Mouse (Mus musculus): ENCODE data around the gene Kcnj6.
A peak's percentile ranks its signal among the peaks of the same experiment; 100 is the strongest.

The Kcnj6 gene

DNA sequence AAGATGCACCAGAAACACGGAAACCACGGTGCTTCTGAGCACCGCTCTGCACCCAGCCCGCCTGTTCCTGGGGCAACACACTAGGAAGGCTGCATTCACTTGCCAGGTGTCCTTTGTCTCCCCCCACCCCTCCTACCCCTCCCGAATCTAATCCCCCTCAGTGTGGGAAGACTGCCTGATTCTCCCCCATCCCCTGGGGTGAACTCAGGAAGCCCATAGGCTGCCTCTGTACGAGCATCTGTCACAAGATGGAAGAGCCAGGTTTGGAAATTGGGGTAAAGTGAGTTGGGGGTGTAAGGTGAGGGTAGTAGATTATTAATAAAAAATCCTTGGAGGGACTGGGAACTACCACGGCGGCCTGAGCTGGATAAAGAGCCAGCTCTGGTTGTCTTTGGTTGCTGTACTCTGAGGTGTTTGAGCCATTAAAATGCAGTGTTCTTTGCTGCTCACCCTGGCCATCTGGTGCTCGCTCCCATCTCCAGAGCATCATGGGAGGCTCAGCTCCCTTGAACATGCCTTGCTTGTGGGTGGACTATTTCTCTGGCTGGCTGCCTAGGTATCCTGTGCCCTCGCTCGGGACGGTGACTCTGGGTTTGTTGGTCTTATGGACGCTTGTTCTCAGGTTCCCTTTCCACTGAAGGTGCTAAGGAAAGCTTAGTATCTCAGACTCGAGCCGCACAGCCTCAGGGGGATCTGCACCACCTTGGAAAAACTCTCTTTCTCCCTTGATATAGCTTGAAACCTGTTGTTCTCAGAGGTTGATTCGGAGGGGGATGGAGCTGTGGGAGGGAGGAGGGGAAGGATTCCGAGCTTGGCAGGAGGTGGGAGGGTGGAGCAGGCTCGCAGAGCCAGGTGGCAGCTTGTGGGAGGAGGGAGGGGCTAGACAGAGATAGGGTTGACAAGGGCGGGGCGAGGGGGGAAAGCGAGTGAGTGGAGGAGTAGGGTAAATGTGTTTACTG, 65.9 kb downstream of the Kcnj6 start:
- DNase-seq (ENCODE audit: low spot score) = peak; percentile 14

DNA sequence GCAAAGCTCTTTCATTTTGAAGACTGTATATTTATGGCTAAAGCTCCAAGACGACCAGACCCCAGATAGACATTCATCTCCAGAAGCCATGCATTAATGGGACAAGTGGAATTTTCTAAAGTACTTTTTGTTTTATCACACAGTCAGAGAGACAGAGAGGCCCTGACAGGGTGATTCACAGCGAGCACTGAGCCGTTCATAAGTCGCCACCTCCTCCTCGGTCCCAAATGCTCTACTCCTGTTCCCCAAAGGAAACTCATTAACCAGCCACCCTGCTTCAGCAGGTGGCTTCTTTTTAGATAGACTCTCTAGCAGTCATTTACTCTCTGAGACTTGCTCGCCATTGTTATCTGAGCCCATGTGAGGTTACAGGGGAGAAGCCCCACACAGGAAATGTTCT, 72.1 kb downstream of the Kcnj6 start:
- no peak for DNase-seq (ENCODE audit: low spot score)

DNA sequence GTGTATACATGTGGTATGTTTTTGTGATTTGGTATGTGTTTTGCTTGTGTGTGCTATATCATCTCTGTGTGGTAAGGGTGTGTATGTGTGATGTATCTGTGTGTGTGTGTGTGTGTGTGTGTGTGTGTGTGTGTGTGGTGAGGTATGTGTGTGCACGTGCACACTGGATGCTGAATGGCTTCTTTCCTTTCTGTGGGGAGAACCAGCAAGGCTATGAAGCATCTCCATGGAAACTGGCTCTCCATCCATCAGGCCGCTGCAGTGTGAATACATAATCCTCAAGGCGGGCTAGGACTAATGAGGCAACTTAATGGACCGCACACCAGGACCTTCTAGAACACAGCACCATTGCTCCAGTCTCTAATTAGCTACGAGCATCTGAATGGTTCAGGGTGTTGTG, 78.3 kb downstream of the Kcnj6 start:
- no peak for DNase-seq (ENCODE audit: low spot score)

DNA sequence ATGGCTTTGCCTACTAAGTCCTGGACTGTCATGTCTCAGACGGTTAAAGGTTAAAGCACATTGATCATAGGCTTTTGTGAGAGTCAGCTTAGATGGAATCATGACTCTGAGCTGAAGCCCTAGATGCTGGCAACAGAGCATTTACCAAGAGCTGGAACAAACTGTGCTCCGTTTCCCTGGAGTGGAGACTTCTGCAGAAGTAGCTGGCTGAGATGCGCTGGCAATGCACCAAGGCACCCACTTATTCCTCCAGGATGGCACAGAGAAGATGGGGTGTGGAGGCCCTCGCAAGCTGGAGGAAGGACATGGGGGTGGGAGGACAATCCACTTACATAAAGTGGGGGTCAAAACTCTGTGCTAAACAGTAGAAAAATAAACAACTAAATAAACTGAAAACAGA, 91.5 kb downstream of the Kcnj6 start:
- no peak for DNase-seq (ENCODE audit: low spot score)

DNA sequence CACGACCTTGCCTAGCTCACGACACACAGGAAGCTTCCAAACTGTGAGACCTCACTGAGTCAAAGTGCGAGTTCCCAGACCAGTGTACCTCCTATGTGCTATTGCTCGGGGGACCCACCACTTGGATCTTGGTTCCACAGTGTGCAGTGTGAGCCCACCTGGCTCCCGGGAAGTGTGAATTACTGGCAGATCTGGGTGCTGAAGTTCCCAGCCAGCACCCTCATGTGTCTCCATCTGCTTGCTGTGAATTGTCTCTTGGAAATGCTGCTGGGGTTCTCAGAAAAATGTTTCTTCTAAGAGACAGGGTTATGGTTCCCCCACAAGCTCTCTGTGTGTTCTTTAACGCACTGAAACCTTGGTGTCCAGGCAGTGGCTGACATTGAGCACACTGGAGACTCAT, 98.7 kb downstream of the Kcnj6 start:
- no peak for DNase-seq (ENCODE audit: low spot score)

GRCm38 (mm10) chr16:94892162-94892650, 105.3 kb downstream of the Kcnj6 start:
- DNase-seq (ENCODE audit: low spot score) = no peak

GRCm38 (mm10) chr16:94890581-94890980, 106.9 kb downstream of the Kcnj6 start:
- DNase-seq (ENCODE audit: low spot score) = no peak

- DNase-seq (ENCODE audit: low spot score) = no peak
These were observed 107.4 kb downstream of the Kcnj6 start for GRCm38 (mm10) chr16:94890056-94890455.

- no peak for DNase-seq (ENCODE audit: low spot score)
These were observed 108.9 kb downstream of the Kcnj6 start for GRCm38 (mm10) chr16:94888554-94888953.

- no peak for DNase-seq (ENCODE audit: low spot score)
These were observed 111.1 kb downstream of the Kcnj6 start for GRCm38 (mm10) chr16:94886398-94886797.

DNA sequence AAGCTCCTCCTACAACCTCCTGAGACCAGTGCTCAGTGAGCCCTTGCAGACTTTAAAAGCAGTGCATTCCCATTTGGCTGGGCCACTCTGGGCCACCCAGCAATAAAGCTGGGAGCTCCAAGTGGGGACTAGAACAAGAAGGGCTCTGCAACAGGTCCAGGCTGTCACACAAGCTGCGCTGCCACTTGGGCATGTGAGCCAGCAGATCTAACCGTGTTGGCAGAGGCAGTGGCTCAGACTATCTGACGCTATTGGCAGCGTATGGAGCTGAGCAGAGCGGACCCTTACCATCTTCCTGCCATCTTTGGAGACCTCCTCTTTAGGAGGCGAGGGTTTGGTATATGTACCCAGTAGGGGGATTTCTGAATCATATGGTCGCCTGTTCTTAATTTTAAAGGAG, 112.4 kb downstream of the Kcnj6 start:
- no peak for DNase-seq (ENCODE audit: low spot score)

GRCm38 (mm10) chr16:94883909-94884308, 113.6 kb downstream of the Kcnj6 start:
- DNase-seq (ENCODE audit: low spot score) = no peak

DNA sequence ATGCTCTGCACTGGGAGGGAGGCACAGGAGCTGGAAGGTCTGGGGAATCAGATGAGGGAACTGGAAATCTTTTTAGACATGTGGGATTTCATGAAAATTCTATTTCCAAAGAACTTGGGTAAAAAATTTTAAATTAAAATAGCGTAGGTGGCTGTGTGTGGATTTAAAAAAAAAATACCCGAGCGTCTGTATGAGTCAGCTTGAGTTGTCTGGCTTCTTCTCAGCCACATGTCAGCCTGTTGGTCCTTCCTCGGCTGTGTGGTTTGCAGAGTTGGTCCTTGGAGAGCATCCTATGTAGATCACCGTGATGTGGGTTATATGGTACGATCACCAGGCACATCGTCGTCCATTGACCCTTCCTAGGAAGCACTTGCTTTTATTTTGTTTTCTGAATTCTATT, 114.3 kb downstream of the Kcnj6 start:
- DNase-seq (ENCODE audit: low spot score) = no peak

DNA sequence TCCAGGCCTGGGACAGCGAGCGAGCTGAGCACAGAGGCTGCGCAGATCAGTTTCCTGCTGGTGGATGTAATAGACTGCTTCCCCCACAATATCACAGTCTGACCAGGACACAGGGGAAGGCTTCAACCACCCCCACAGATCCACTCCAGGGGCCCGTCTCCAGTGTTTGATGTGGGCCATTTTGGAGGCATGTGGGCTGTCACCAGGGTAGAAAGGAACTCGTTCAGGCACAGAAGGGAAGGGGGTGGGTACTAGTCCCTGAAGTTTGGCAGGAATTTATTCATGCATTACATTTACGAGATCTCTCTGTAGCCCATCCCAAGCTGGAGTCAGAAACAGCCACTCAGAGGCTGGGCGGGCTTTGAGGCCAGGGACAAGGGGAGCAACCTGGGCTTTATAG, 115.4 kb downstream of the Kcnj6 start:
- no peak for DNase-seq (ENCODE audit: low spot score)

DNA sequence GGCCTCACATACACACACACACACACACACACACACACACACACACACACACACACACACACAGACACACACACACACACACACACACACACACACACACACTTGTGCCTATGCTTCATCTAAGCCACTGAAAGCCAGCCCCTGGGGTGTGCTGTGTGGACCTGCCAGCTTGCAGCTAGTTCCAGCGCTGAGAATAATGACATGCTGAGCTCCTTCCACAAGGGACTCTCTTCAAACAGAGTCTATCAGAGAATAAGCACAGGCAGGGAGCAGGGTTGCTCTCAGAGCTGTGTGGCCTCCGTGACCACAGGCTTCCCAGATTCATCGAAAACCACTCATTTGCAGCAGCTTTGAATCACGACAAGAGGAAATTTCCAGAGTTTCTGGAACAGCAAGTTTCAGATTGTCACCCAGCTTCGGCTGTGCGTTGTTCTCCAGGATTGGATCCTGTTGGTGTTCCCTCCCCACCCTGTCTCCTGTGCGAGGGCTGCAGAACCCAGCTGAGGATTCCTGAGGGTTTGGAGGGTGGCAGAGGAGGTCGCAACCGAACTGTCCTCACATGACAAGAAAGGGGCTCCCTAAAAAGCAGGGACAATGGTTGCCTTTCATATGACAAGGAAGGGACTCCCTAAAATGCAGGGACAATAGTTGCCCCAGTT, 124.8 kb downstream of the Kcnj6 start:
- no peak for DNase-seq (ENCODE audit: low spot score)

DNA sequence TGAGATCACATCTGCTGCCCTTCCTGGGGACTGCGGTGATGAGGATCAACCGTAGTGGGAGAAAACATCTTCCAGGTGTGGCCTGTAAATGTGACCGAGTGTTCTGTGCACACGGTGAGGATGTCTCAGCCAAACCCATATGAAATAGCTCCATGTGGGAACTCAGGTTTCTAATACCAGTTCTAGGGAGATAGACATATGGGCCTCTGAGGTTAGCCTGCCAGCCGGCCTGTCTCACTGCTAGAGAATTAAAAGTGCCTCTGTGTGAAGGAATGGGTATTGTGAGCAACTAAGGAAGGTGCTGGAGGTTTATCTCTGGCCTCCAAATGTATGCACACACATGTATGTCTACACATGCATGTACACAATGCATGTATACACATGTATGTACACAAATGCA, 129.1 kb downstream of the Kcnj6 start:
- no peak for DNase-seq (ENCODE audit: low spot score)

DNA sequence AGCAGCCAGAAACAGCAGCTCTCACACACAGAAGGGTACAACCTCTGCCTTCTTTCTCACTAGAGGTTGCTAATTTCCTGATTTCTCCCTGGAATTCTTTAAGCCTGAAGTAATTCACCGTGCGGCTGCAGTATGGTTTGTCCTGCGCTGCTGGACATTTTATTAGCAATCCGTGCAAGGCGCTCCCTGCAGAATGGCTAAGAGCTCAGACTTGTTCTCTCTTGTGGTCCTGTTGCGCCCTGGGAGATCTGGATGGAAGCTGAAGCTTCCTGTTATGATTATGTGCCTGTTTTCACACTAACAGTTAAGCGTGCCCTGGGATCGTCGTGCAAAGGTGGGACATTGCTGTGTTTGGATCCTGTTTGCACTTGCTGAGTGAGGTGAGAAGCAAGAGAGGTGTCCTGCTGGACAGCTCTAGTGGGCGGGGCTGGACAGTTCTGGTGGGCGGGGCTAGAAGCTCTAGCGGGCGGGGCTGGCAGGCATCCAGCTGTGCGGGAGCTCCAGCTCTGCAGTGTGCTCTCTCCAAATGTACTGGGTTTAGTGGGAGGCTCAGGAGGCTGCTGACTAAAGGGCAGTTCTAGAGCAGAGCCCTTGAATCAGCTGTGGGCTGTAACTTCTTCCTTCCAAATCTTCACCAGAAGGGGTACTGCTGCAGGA, 131.1 kb downstream of the Kcnj6 start:
- peak; percentile 33 for DNase-seq (ENCODE audit: low spot score)

DNA sequence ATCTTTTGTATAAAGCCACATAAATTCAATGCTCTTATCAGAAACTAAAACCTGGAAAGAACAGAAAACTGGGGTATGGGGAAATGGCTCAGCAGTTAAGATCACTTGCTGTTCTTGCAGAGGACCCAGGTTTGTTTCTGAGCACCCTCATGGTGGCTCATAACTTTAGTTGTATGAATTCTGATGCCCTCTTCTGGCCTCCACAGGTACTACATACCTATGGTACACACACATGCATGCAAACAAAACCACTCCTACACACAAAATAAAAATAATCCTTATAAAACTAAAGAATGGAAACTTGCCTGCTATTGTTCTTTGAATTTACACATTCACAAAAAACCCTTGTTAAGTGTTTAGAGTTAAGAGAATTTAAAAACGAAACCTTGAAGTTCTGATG, 131.7 kb downstream of the Kcnj6 start:
- no peak for DNase-seq (ENCODE audit: low spot score)

DNA sequence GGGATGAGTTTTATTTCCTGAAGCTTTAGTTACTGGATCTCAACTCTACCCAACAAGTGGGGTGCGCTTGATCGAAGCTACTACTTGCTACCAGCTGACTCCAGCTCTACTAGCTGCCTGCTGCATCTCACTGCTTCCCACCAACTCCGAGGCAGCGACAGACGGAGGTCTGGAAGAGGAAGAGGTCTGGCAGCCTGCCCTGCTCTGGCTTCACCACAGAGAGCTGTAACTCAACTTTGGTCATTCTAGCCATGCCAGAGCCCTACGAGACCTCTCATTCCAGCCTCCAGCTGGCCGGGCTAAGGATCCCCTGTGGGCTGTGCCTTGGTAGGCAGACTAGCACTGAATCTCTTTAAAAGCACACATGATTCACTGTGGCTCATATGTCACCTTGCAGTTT, 132.4 kb downstream of the Kcnj6 start:
- DNase-seq (ENCODE audit: low spot score) = no peak

DNA sequence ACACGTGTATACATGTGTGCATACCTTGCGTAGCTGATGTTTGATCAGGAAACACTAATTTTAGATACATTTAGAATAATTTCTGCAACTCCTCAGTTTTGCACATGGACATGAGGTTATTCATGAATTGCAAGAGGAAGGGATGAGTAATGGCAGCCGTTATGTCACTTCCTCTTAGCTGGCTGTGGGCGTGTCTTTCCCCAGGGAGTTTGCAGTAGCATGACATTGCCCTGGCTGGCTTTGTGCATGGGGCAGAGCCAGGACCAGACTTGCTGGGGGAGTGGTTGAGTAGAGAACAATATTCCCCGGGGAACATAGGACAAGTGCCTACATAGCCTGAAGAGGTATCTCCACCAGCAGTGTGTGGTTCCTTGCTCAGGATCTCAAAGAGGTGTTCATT, 134.0 kb downstream of the Kcnj6 start:
- no peak for DNase-seq (ENCODE audit: low spot score)

DNA sequence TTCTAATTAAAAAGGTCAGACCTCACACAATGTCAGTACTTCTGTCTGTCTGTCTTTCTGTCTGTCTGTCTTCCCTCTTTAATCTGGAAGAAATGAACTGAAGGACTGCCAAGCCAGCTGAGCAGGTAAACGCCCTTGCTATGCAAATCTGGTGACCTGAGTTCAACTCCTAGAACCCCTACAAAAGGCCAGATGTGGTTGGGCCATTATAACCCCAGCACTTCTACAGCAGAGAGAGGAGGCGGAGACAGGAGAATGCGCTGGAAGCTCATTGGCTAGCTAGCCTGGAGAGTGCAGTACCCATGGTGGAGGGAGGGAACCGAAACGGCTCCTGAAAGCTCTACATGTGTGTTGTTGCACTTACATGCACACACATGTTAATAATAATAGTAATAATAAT, 141.5 kb downstream of the Kcnj6 start:
- no peak for DNase-seq (ENCODE audit: low spot score)

GRCm38 (mm10) chr16:94852407-94853160, 144.9 kb downstream of the Kcnj6 start:
- DNase-seq (ENCODE audit: low spot score) = no peak

Data from embryo, embryonic 10 days (tissue).